Mouse (Mus musculus): ENCODE measurements at regions not wholly inside any gene's neighbourhood (a gene's known extent, or its start where the extent isn't known, plus 50 kb on each side); places are given as distances from the start of the nearest gene placed in this dataset.

DNA sequence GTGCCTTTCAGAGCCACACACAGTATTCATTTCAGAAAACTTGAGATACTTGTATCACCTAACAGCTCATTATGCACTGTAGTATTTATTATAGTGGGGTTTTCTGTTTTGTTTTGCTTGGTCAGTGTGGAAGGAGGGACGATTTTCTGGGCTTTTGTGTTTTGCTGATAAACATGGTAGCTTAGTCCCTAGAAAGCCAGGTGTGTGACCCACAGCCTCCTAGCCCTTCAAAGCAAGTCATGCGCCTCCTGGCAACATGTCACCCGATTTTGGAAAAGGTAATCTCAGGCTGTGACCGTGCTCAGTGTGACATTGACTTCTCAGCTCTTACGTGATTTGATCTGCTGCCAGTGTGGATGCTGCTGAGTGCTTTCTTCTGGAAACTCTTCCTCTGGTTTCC, 70.9 kb downstream of the Klf5 start:
- TF ChIP-seq CTCF (IDR thresholded peaks at IDR 0.05; ENCODE audit: insufficient read depth, low read length) (no peak), POLR2A (IDR thresholded peaks at IDR 0.05; ENCODE audit: borderline replicate concordance, extremely low read depth, low read depth, low read length) (no peak)

All from lung, adult 2 months (tissue).